Mouse (Mus musculus) right cerebral cortex, postnatal 10 days (tissue): ENCODE data around the gene Gle1.
"Not testable (repeated sequence)": the region's sequence is repeated elsewhere in the genome, so short reads cannot be mapped to it uniquely, and the experiment has no call there.

Source experiments
- DNase-seq, 2 experiments: peaks; one replicate each; pipeline ENCODE4 v3.0.0; 2021; ENCODE audit warnings: low spot score in 2 of 2

Gene Gle1

GRCm38 (mm10) chr2:29934906-29935599, at the start of gene Gle1:
Gene Gle1, plus strand, starts transcription at chr2:29935426.
- DNase-seq: peak; percentile 97 to 98

GRCm38 (mm10) chr2:29886659-29887292, 48.5 kb upstream of the Gle1 start:
- not testable (repeated sequence) for DNase-seq

GRCm38 (mm10) chr2:29889066-29889944, 45.9 kb upstream of the Gle1 start, which contains the start of gene Odf2:
Gene Odf2, plus strand, starts transcription at chr2:29889221.
- DNase-seq: peak; percentile 99 to 100

- DNase-seq: peak; percentile 91 to 93
Observed at GRCm38 (mm10) chr2:29889991-29890833, 45.0 kb upstream of the Gle1 start.

GRCm38 (mm10) chr2:29891773-29892172, 43.5 kb upstream of the Gle1 start:
- DNase-seq: no peak

GRCm38 (mm10) chr2:29896071-29896470, 39.2 kb upstream of the Gle1 start:
- no peak for DNase-seq

GRCm38 (mm10) chr2:29897366-29897765, 37.9 kb upstream of the Gle1 start:
- no peak for DNase-seq

- DNase-seq: no peak
Observed at GRCm38 (mm10) chr2:29898081-29898480, 37.1 kb upstream of the Gle1 start.

- DNase-seq: no peak
Observed at GRCm38 (mm10) chr2:29902194-29902593, 33.0 kb upstream of the Gle1 start.

- not testable (repeated sequence) for DNase-seq
Observed at GRCm38 (mm10) chr2:29908171-29908570, 27.1 kb upstream of the Gle1 start.

GRCm38 (mm10) chr2:29910042-29910441, 25.2 kb upstream of the Gle1 start:
- DNase-seq: no peak

GRCm38 (mm10) chr2:29917621-29918020, 17.6 kb upstream of the Gle1 start:
- DNase-seq: no peak

GRCm38 (mm10) chr2:29922011-29922410, 13.2 kb upstream of the Gle1 start:
- peak; percentile 45 for DNase-seq

- DNase-seq: no peak
Observed at GRCm38 (mm10) chr2:29926542-29926941, 8.7 kb upstream of the Gle1 start.

GRCm38 (mm10) chr2:29930506-29930905, 4.7 kb upstream of the Gle1 start:
- DNase-seq: no peak

GRCm38 (mm10) chr2:29931194-29931593, 4.0 kb upstream of the Gle1 start:
- DNase-seq: no peak

GRCm38 (mm10) chr2:29940073-29940472, 4.8 kb downstream of the Gle1 start:
- no peak for DNase-seq

- no peak for DNase-seq
Observed at GRCm38 (mm10) chr2:29940826-29941225, 5.6 kb downstream of the Gle1 start.

GRCm38 (mm10) chr2:29944723-29945122, 9.5 kb downstream of the Gle1 start:
- no peak for DNase-seq

- no peak for DNase-seq
Observed at GRCm38 (mm10) chr2:29948896-29949295, 13.7 kb downstream of the Gle1 start.

GRCm38 (mm10) chr2:29961246-29961645, 26.0 kb downstream of the Gle1 start:
- no peak for DNase-seq
